Mouse (Mus musculus) spleen, adult 2 months (tissue): ENCODE results near the gene Ston2.

ENCODE experiments used
- CTCF ChIP-seq: fragments of 200-500 bp; IDR thresholded peaks from 2 replicates; pipeline ENCODE4 v1.5.1; 2011; ENCODE audit warnings: mild to moderate bottlenecking, inconsistent platforms; ENCODE audit not compliant: insufficient read depth, insufficient read length, insufficient replicate concordance; ENCODE audit errors: extremely low read depth
- POLR2A ChIP-seq: fragments of 200-500 bp; IDR thresholded peaks from 2 replicates; pipeline ENCODE4 v1.6.1; 2011; ENCODE audit warnings: low read depth, low read length, inconsistent platforms

GRCm38 (mm10) chr12:91585206-91585605, 203.0 kb downstream of the Ston2 start:
- TF ChIP-seq CTCF (no peak), POLR2A (no peak)
